Mouse (Mus musculus) myocyte (in vitro differentiated cells): Measurements from ENCODE around the gene Fam47e.

ENCODE experiments used
- CEBPB ChIP-seq: IDR thresholded peaks from 2 replicates; pipeline ENCODE4 v1.6.1; 2011; ENCODE audit warnings: mild to moderate bottlenecking, moderate library complexity; ENCODE audit not compliant: poor library complexity, insufficient read depth, severe bottlenecking
- E2F4 ChIP-seq: IDR thresholded peaks from one replicate; pipeline ENCODE4 v1.6.1; 2011; ENCODE audit warnings: mild to moderate bottlenecking, control low read depth, moderate library complexity; ENCODE audit not compliant: insufficient read depth
- MAX ChIP-seq: IDR thresholded peaks from one replicate; pipeline ENCODE4 v1.6.1; 2011; ENCODE audit warnings: low read depth, mild to moderate bottlenecking, control low read depth
- POLR2A ChIP-seq: IDR thresholded peaks from one replicate; pipeline ENCODE4 v1.6.1; 2011; ENCODE audit warnings: low read depth, mild to moderate bottlenecking, control low read depth, moderate library complexity; ENCODE audit not compliant: insufficient read length
- POLR2AphosphoS2 ChIP-seq: IDR thresholded peaks from one replicate; pipeline ENCODE4 v1.6.1; 2011; ENCODE audit warnings: low read depth, control low read depth; ENCODE audit not compliant: insufficient read length
- SRF ChIP-seq: IDR thresholded peaks from one replicate; pipeline ENCODE4 v1.6.1; 2011; ENCODE audit warnings: low read depth; ENCODE audit not compliant: control insufficient read depth, insufficient read length
- TCF12 ChIP-seq: IDR thresholded peaks from one replicate; pipeline ENCODE4 v1.6.1; 2011; ENCODE audit warnings: mild to moderate bottlenecking, control low read depth; ENCODE audit not compliant: poor library complexity, insufficient read depth, severe bottlenecking
- TCF3 ChIP-seq: IDR thresholded peaks from one replicate; pipeline ENCODE4 v1.6.1; 2011; ENCODE audit warnings: low read depth, control low read depth; ENCODE audit not compliant: insufficient read length
- USF1 ChIP-seq: IDR thresholded peaks from one replicate; pipeline ENCODE4 v1.6.1; 2011; ENCODE audit warnings: low read depth, mild to moderate bottlenecking, control low read depth, moderate library complexity

DNA sequence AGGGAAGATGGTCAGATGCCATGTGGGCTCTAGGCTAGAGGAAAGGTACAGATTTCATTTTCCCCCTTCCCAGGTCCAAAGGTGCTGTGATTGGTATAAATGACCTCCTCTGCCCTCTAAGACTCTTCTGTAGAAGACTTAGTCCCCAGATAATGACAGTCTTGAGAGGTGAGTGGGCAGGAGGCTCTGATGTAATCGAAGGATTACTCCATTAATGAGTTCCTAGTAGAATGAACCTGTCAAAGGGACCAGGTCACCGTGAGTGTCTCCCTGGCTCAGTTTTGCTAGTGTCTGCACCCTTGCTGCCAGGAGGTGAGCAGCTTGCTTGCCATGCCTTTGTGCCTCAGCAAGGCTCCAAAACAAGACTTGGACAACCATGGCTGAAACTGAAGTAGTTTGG lies 2.3 kb upstream of the Fam47e start:
- TF ChIP-seq E2F4 (no peak), POLR2A (no peak), POLR2AphosphoS2 (no peak), CEBPB (no peak), TCF3 (no peak), MAX (no peak), SRF (no peak), USF1 (no peak), TCF12 (no peak)
